Mouse (Mus musculus) limb, embryonic 12.5 days (tissue): ENCODE results near the gene Cntnap2. TPM values are rescaled to one million over a fixed set of nuclear protein-coding genes. Genes with fewer than 3 reads are reported as not detected.
"Not testable (repeated sequence)": the region's sequence is repeated elsewhere in the genome, so short reads cannot be mapped to it uniquely, and the experiment has no call there.

Source experiments
- ATAC-seq: fragments of 200-750 bp; cut with Nextera tagmentation; 2 replicates; pipeline ENCODE4 v1.8.0; 2017; ENCODE audit warnings: low read depth, moderate TSS enrichment; ENCODE audit not compliant: insufficient number of reproducible peaks, insufficient read depth, low FRiP score, low TSS enrichment
- H3K27ac ChIP-seq: fragments of 300-500 bp; sonication (generic); 2 replicates; pipeline ENCODE4 v1.5.1; 2016; ENCODE audit warnings: mild to moderate bottlenecking, moderate library complexity
- H3K27me3 ChIP-seq: fragments of 300-500 bp; sonication (generic); 2 replicates; pipeline ENCODE4 v1.6.1; 2016; ENCODE audit warnings: mild to moderate bottlenecking, moderate library complexity
- H3K36me3 ChIP-seq: fragments of 300-500 bp; sonication (generic); 2 replicates; pipeline ENCODE4 v1.6.1; 2016; ENCODE audit warnings: mild to moderate bottlenecking, moderate library complexity
- H3K4me1 ChIP-seq: fragments of 300-500 bp; sonication (generic); replicated peaks from 2 replicates; pipeline ENCODE4 v1.6.1; 2016
- H3K4me2 ChIP-seq: fragments of 300-500 bp; sonication (generic); 2 replicates; pipeline ENCODE4 v1.6.1; 2016; ENCODE audit warnings: mild to moderate bottlenecking, moderate library complexity
- H3K4me3 ChIP-seq: fragments of 300-500 bp; sonication (generic); replicated peaks from 2 replicates; pipeline ENCODE4 v1.5.1; 2016; ENCODE audit warnings: mild to moderate bottlenecking
- H3K9ac ChIP-seq: fragments of 300-500 bp; sonication (generic); replicated peaks from 2 replicates; pipeline ENCODE4 v1.6.1; 2016; ENCODE audit warnings: mild to moderate bottlenecking, moderate library complexity
- H3K9me3 ChIP-seq: fragments of 300-500 bp; sonication (generic); 2 replicates; pipeline ENCODE4 v1.6.1; 2016; ENCODE audit warnings: mild to moderate bottlenecking, moderate library complexity
- WGBS: fragments of 180-500 bp; shearing (Covaris S2); methylation state at CpG from one replicate; pipeline ENCODE4 v1.1.7; 2016; 5-methylcytosine and 5-hydroxymethylcytosine counted together
- polyA plus RNA-seq: library from polyadenylated mRNA; unstranded; fragments of >200 nt; fragmentation: Nextera tagmentation; extraction: Ambion mirVana; gene quantifications from 2 replicates; pipeline ENCODE4 v1.2.1, GENCODE M21; 2016

Cntnap2 gene
- polyA plus RNA-seq, 1 experiment from 2014 or later, result 1.6 TPM

GRCm38 (mm10) chr6:47259626-47260114 lies 2200.5 kb downstream of the Cntnap2 start:
- peak; percentile 33; the same call in 1 of the 2 replicates for ATAC-seq
- peak overlapping the region; percentile 41; the same call in 1 of the 2 replicates for H3K27ac ChIP-seq

GRCm38 (mm10) chr6:47267236-47267635 lies 2208.1 kb downstream of the Cntnap2 start:
- no peaks in the 10 kb centered on the region for H3K4me1 ChIP-seq
- 54% methylated on average over 3 of the region's 3 CpGs for WGBS
- ATAC-seq, result no peak

More at GRCm38 (mm10) chr6:47259626-47260114, 2200.5 kb downstream of the Cntnap2 start:
- WGBS, result 7% methylated on average over 3 of the region's 3 CpGs
- Histone ChIP-seq H3K9me3 (no peaks in the 10 kb centered on the region), H3K27me3 (peaks cover 6% of the 10 kb centered on the region; the same call in 1 of the 2 replicates), H3K36me3 (no peaks in the 10 kb centered on the region), H3K4me2 (no peak overlapping the region), H3K9ac (no peak overlapping the region), H3K4me3 (no peak overlapping the region), H3K4me1 (peaks cover 39% of the 10 kb centered on the region)

GRCm38 (mm10) chr6:47269455-47269854 lies 2210.3 kb downstream of the Cntnap2 start:
- H3K4me3 ChIP-seq, result no peak overlapping the region
- H3K27ac ChIP-seq, result no peak overlapping the region
- H3K36me3 ChIP-seq, result no peaks in the 10 kb centered on the region
- H3K4me2 ChIP-seq, result no peak overlapping the region
- 0 out of 2 replicates have a peak, but pooled peaks cover 6% of the 10 kb centered on the region for H3K4me1 ChIP-seq
- H3K9me3 ChIP-seq, result no peaks in the 10 kb centered on the region
- WGBS, result 69% methylated on average over 3 of the region's 3 CpGs
- no peak for ATAC-seq
- H3K27me3 ChIP-seq, result 0 out of 2 replicates have a peak, but pooled peaks cover 7% of the 10 kb centered on the region
- H3K9ac ChIP-seq, result no peak overlapping the region

More at GRCm38 (mm10) chr6:47267236-47267635, 2208.1 kb downstream of the Cntnap2 start:
- H3K36me3 ChIP-seq, result no peaks in the 10 kb centered on the region
- H3K4me2 ChIP-seq, result no peak overlapping the region
- H3K27ac ChIP-seq, result no peak overlapping the region
- no peak overlapping the region for H3K9ac ChIP-seq
- H3K27me3 ChIP-seq, result 0 out of 2 replicates have a peak, but pooled peaks cover 2% of the 10 kb centered on the region
- no peak overlapping the region for H3K4me3 ChIP-seq
- no peaks in the 10 kb centered on the region for H3K9me3 ChIP-seq

- H3K36me3 ChIP-seq, result no peaks in the 10 kb centered on the region
- no peak for ATAC-seq
- H3K9ac ChIP-seq, result no peak overlapping the region
- 0 out of 2 replicates have a peak, but pooled peaks cover 7% of the 10 kb centered on the region for H3K27me3 ChIP-seq
- no peaks in the 10 kb centered on the region for H3K9me3 ChIP-seq
- no peak overlapping the region for H3K27ac ChIP-seq
- peaks cover 6% of the 10 kb centered on the region; the same call in 1 of the 2 replicates for H3K4me1 ChIP-seq
- H3K4me3 ChIP-seq, result no peak overlapping the region
- H3K4me2 ChIP-seq, result no peak overlapping the region
- 90% methylated on average over 3 of the region's 3 CpGs for WGBS
Observed at GRCm38 (mm10) chr6:47271576-47271975, 2212.4 kb downstream of the Cntnap2 start.

GRCm38 (mm10) chr6:47272606-47273575 lies 2213.7 kb downstream of the Cntnap2 start:
- Histone ChIP-seq H3K4me1 (peaks cover 6% of the 10 kb centered on the region; the same call in 1 of the 2 replicates), H3K27ac (no peak overlapping the region), H3K4me2 (no peak overlapping the region), H3K36me3 (no peaks in the 10 kb centered on the region), H3K27me3 (0 out of 2 replicates have a peak, but pooled peaks cover 4% of the 10 kb centered on the region), H3K9ac (no peak overlapping the region), H3K9me3 (no peaks in the 10 kb centered on the region), H3K4me3 (no peak overlapping the region)
- 69% methylated on average over 8 of the region's 8 CpGs for WGBS
- ATAC-seq, result no peak

GRCm38 (mm10) chr6:47275065-47275464 lies 2215.9 kb downstream of the Cntnap2 start:
- 35% methylated on average over 2 of the region's 2 CpGs for WGBS
- Histone ChIP-seq H3K9ac (no peak overlapping the region), H3K27ac (no peak overlapping the region), H3K4me3 (no peak overlapping the region), H3K27me3 (0 out of 2 replicates have a peak, but pooled peaks cover 4% of the 10 kb centered on the region), H3K9me3 (no peaks in the 10 kb centered on the region), H3K36me3 (no peaks in the 10 kb centered on the region), H3K4me2 (no peak overlapping the region), H3K4me1 (peaks cover 12% of the 10 kb centered on the region)
- ATAC-seq, result no peak

- Histone ChIP-seq H3K9ac (no peak overlapping the region), H3K4me3 (no peak overlapping the region), H3K27me3 (no peaks in the 10 kb centered on the region), H3K27ac (no peak overlapping the region), H3K36me3 (no peaks in the 10 kb centered on the region), H3K9me3 (no peaks in the 10 kb centered on the region), H3K4me2 (no peak overlapping the region), H3K4me1 (peaks cover 6% of the 10 kb centered on the region)
- WGBS, result 19% methylated on average over 1 of the region's 1 CpGs
- no peak for ATAC-seq
Observed at GRCm38 (mm10) chr6:47279183-47279582, 2220.0 kb downstream of the Cntnap2 start.

GRCm38 (mm10) chr6:47281584-47281983 lies 2222.4 kb downstream of the Cntnap2 start:
- Histone ChIP-seq H3K9me3 (no peaks in the 10 kb centered on the region), H3K27me3 (no peaks in the 10 kb centered on the region), H3K36me3 (no peaks in the 10 kb centered on the region), H3K9ac (no peak overlapping the region), H3K4me3 (no peak overlapping the region), H3K27ac (no peak overlapping the region), H3K4me1 (peaks cover 11% of the 10 kb centered on the region), H3K4me2 (no peak overlapping the region)
- no peak for ATAC-seq

GRCm38 (mm10) chr6:47284794-47285193 lies 2225.6 kb downstream of the Cntnap2 start:
- H3K36me3 ChIP-seq, result no peaks in the 10 kb centered on the region
- H3K4me3 ChIP-seq, result no peak overlapping the region
- H3K9me3 ChIP-seq, result no peaks in the 10 kb centered on the region
- H3K4me1 ChIP-seq, result peaks cover 5% of the 10 kb centered on the region
- WGBS, result 54% methylated on average over 2 of the region's 2 CpGs
- H3K9ac ChIP-seq, result no peak overlapping the region
- no peaks in the 10 kb centered on the region for H3K27me3 ChIP-seq
- no peak overlapping the region for H3K27ac ChIP-seq
- no peak for ATAC-seq
- H3K4me2 ChIP-seq, result no peak overlapping the region

- ATAC-seq, result no peak
- Histone ChIP-seq H3K27ac (no peak overlapping the region), H3K9me3 (no peaks in the 10 kb centered on the region), H3K4me3 (no peak overlapping the region), H3K9ac (no peak overlapping the region), H3K27me3 (no peaks in the 10 kb centered on the region), H3K4me1 (peaks cover 5% of the 10 kb centered on the region), H3K36me3 (no peaks in the 10 kb centered on the region), H3K4me2 (no peak overlapping the region)
- 70% methylated on average over 1 of the region's 1 CpGs for WGBS
Observed at GRCm38 (mm10) chr6:47285742-47286141, 2226.6 kb downstream of the Cntnap2 start.

- H3K27me3 ChIP-seq, H3K36me3 ChIP-seq, ATAC-seq, H3K27ac ChIP-seq, H3K4me1 ChIP-seq, H3K9me3 ChIP-seq: not testable (repeated sequence)
- 39% methylated on average over 12 of the region's 12 CpGs for WGBS
- 0 out of 2 replicates have a peak overlapping the region, but pooled peaks have one; percentile 8 for H3K9ac ChIP-seq
- H3K4me3 ChIP-seq, result peak overlapping the region; percentile 9; the same call in 1 of the 2 replicates
- H3K4me2 ChIP-seq, result peak overlapping the region; percentile 48
Observed at GRCm38 (mm10) chr6:47286247-47286967, 2227.2 kb downstream of the Cntnap2 start.
